Mouse (Mus musculus): Measurements from ENCODE around the gene Arrdc2. TPM values are rescaled to one million over a fixed set of nuclear protein-coding genes. Genes with fewer than 3 reads are reported as not detected.
A peak's percentile ranks its signal among the peaks of the same experiment; 100 is the strongest.
"Not testable (repeated sequence)": the region's sequence is repeated elsewhere in the genome, so short reads cannot be mapped to it uniquely, and the experiment has no call there.

Arrdc2 gene
- polyA plus RNA-seq, 1 experiment = 4.4 TPM

DNA sequence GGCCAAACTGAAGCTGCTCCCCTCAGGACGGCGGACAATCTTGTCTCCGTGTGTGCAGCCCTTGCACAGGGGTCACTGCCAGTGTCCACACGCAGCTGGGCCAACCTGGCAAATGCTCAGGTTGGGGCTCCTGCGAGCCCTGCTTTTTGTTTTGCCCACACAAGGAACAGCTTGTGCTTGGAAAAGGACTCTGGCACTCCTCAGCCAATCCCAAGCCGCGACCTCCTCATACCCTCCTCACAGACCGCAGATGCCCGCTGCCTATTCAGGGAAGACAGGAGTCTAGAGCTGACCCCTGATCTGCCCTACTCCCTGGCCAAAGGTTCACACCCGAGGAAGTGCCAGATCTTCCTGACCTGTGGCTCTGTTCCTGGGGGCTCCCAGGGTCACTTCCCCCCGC is 7.1 kb downstream of the Arrdc2 start:
- no peaks in the 10 kb centered on the region for H3K4me1 ChIP-seq (ENCODE audit: control insufficient read depth, insufficient read depth, low read length)
- TF ChIP-seq POLR2A (IDR thresholded peaks at IDR 0.05; ENCODE audit: low read depth, low read length) = no peak
- TF ChIP-seq CTCF (IDR thresholded peaks at IDR 0.05; ENCODE audit: borderline replicate concordance, insufficient read depth, low read length) = no peak
- H3K4me3 ChIP-seq (ENCODE audit: insufficient read depth, low read length) = no peak overlapping the region
- no peak overlapping the region for H3K27ac ChIP-seq (ENCODE audit: insufficient read depth, low read length)

DNA sequence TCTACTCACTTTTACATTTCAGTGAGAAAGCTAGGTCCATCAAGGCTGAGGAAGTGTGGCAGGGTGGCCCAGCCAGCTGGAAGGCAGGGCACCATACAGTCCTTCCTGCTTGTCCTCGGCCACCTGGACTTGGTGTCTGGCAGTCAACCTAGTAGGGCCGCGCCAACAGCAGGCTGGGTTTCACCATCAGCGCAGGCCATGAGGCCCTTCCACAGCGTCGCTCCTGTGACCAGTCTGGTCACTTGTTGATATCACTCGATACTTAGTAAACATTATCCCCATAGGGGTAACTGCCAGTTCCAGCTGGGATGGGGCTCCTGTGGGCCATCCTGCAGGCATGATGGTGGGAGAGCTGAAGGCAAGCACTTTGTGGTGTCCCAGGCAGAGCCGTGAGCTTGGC is 8.0 kb downstream of the Arrdc2 start:
- no peak overlapping the region for H3K4me3 ChIP-seq (ENCODE audit: insufficient read depth, low read length)
- no peaks in the 10 kb centered on the region for H3K4me1 ChIP-seq (ENCODE audit: control insufficient read depth, insufficient read depth, low read length)
- no peak for TF ChIP-seq CTCF (IDR thresholded peaks at IDR 0.05; ENCODE audit: borderline replicate concordance, insufficient read depth, low read length)
- no peak for TF ChIP-seq POLR2A (IDR thresholded peaks at IDR 0.05; ENCODE audit: low read depth, low read length)
- H3K27ac ChIP-seq (ENCODE audit: insufficient read depth, low read length) = no peak overlapping the region

GRCm38 (mm10) chr8:70827796-70828195 is 11.7 kb downstream of the Arrdc2 start:
- Histone ChIP-seq H3K4me1 (ENCODE audit: control insufficient read depth, insufficient read depth, low read length) (no peaks in the 10 kb centered on the region), H3K4me3 (ENCODE audit: insufficient read depth, low read length) (no peak overlapping the region), H3K27ac (ENCODE audit: insufficient read depth, low read length) (no peak overlapping the region)
- TF ChIP-seq CTCF (IDR thresholded peaks at IDR 0.05; ENCODE audit: borderline replicate concordance, insufficient read depth, low read length) (no peak), POLR2A (IDR thresholded peaks at IDR 0.05; ENCODE audit: low read depth, low read length) (no peak)

DNA sequence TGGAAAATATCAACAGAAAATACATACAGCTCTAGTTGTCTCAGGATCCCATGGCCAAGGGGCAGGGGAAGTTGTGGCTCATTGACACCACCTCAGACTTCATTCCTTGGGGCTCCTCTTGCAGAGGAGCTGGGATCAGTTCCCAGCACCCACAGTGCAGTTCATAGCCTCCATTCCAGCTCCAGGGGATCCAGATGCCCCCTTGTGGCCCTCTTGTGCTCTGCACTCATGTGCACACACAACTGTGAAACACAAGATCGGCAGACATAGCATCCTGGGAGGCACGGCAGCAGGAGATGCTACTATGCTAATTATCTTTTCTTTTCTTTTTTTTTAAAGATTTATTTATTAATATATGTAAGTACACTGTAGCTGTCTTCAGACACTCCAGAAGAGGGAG is 12.5 kb downstream of the Arrdc2 start:
- Histone ChIP-seq H3K4me3 (ENCODE audit: insufficient read depth, low read length) (no peak overlapping the region), H3K4me1 (ENCODE audit: control insufficient read depth, insufficient read depth, low read length) (no peaks in the 10 kb centered on the region), H3K27ac (ENCODE audit: insufficient read depth, low read length) (no peak overlapping the region)
- no peak for TF ChIP-seq POLR2A (IDR thresholded peaks at IDR 0.05; ENCODE audit: low read depth, low read length)
- no peak for TF ChIP-seq CTCF (IDR thresholded peaks at IDR 0.05; ENCODE audit: borderline replicate concordance, insufficient read depth, low read length)

DNA sequence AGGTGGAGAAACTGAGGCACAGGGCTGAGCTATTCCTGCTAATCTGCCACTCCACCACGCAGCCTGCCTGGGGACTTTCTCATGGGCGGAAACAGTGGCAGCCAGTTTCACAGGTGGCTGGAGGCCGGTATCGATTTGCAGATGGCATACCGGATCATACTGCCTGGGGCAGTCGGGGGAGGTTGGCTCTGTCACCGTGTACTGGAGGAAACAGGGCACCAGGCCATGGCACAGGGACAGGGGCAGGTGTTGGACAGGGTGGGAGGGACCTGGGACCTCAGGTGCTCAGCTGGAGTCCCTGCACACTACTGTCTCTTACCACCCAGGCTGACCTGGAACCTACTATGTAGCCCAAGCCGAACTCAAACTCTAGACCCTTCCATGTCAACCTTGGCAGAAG is 13.7 kb downstream of the Arrdc2 start:
- H3K4me1 ChIP-seq (ENCODE audit: control insufficient read depth, insufficient read depth, low read length) = no peaks in the 10 kb centered on the region
- H3K4me3 ChIP-seq (ENCODE audit: insufficient read depth, low read length) = no peak overlapping the region
- no peak for TF ChIP-seq CTCF (IDR thresholded peaks at IDR 0.05; ENCODE audit: borderline replicate concordance, insufficient read depth, low read length)
- no peak for TF ChIP-seq POLR2A (IDR thresholded peaks at IDR 0.05; ENCODE audit: low read depth, low read length)
- H3K27ac ChIP-seq (ENCODE audit: insufficient read depth, low read length) = no peak overlapping the region

DNA sequence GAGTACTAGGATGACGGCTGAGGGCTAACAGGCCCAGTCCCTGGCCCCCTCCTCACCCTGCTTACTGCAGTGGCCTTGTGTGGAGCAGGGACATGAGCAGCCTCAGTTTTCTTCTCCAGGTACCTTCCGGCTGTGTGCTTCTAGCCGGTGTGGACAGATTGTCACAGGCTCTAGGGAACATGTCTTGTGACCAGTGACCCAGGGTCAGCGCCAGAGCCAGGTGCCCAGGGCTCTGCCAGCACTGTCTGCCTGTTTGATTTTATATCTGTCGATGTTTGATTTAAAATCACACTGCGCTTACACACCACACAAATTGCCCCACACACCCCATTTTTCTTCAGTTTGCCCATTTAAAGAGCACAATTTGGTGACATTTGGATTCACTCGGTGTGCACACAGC is 15.7 kb downstream of the Arrdc2 start:
- Histone ChIP-seq H3K27ac (ENCODE audit: insufficient read depth, low read length) (no peak overlapping the region), H3K4me3 (ENCODE audit: insufficient read depth, low read length) (no peak overlapping the region), H3K4me1 (ENCODE audit: control insufficient read depth, insufficient read depth, low read length) (no peaks in the 10 kb centered on the region)
- TF ChIP-seq POLR2A (IDR thresholded peaks at IDR 0.05; ENCODE audit: low read depth, low read length) = no peak

GRCm38 (mm10) chr8:70822594-70822993 is 16.9 kb downstream of the Arrdc2 start:
- not testable (repeated sequence) for H3K4me3 ChIP-seq (ENCODE audit: insufficient read depth, low read length); H3K4me1 ChIP-seq (ENCODE audit: control insufficient read depth, insufficient read depth, low read length); H3K27ac ChIP-seq (ENCODE audit: insufficient read depth, low read length)

DNA sequence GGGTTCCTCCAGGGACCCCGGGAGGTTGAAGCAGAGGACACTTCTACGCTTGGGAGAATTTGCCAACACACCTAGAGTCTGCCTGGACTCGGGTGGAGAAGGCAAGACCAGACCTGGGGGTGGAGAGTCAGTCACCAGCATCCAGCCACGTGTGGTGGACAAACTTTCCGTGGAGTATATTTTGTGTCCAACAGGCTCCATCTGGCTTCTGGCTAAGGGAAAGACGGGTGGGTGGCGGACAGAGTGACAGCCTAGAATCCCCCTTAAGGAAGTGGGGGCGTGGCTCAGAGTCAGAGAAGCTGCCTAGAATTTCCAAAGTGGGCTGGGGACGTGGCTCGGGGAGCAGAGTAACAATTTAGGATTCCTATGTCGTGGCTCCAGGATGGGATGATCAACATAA is 17.5 kb downstream of the Arrdc2 start:
- Histone ChIP-seq H3K4me3 (ENCODE audit: insufficient read depth, low read length) (no peak overlapping the region), H3K27ac (ENCODE audit: insufficient read depth, low read length) (no peak overlapping the region), H3K4me1 (ENCODE audit: control insufficient read depth, insufficient read depth, low read length) (no peaks in the 10 kb centered on the region)
- no peak for TF ChIP-seq POLR2A (IDR thresholded peaks at IDR 0.05; ENCODE audit: low read depth, low read length)
- TF ChIP-seq CTCF (IDR thresholded peaks at IDR 0.05; ENCODE audit: borderline replicate concordance, insufficient read depth, low read length) = no peak

DNA sequence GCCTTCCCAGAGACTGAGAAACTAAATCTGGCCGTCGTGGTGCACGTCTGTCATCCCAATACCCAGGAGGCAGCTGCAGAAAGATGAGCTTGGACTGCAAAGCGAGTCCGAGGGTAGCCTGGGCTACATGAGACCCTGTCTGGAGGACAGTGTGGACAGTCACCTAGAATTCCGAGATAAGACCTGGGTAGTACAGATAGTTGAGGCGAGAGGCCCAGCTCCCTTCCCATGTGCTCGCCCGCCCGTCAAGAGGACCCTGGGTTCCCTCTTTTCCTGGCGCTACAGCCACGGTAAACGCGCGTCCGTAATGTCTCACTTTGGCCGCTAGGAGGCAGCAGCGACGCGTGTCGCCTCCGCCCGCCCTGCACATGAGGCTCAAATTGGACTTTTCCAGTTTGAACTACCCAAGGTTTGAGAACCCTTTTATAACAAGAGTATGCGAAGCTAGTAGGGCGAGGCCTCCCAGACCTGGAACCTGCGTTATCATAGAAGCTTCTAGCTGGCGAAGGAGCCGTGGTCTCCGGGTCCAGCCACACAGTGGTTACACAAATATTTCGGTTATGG is 18.0 kb downstream of the Arrdc2 start:
- Histone ChIP-seq H3K4me3 (ENCODE audit: insufficient read depth, low read length) (no peak overlapping the region), H3K27ac (ENCODE audit: insufficient read depth, low read length) (no peak overlapping the region), H3K4me1 (ENCODE audit: control insufficient read depth, insufficient read depth, low read length) (no peaks in the 10 kb centered on the region)
- TF ChIP-seq CTCF (IDR thresholded peaks at IDR 0.05; ENCODE audit: borderline replicate concordance, insufficient read depth, low read length) (peak; percentile 100), POLR2A (IDR thresholded peaks at IDR 0.05; ENCODE audit: low read depth, low read length) (no peak)

DNA sequence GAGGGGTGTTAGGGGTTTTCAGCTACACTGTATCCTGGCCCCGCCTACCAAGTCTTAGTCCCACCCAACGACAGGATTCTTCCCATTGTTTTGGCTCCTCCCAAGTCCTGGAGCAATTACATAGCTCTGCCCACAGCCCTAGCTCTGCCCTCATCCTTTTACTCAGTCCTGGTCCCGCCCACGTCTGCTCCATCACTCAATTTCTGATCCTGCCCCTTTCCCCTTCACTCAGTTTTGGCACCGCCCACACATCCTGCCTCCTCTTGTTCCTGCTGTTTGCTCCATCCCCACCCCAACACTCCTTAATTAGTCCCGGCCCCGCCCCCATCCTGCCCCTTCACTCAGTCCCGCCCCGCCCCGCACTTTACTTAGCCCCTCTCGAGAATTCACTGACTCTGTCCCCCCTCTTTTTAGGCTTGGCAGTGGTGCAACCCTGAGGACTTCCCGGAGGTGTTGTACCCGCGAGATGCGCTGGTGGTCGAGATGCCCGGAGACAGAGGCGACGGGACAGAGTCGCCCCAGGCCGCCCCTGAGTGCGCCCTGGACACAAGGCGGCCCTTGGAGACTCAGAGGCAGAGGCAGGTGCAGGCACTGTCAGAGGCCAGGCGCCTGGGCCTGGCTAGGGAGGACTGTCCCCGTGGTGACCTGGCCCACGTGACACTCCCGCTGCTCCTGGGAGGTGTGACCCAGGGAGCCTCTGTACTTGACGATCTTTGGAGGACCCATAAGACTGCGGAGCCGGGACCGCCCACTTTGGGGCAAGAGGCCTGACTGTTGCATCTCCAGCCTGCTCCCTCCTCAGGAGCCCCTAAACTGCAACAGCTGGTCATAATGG is 19.2 kb downstream of the Arrdc2 start:
- no peak for TF ChIP-seq CTCF (IDR thresholded peaks at IDR 0.05; ENCODE audit: borderline replicate concordance, insufficient read depth, low read length)
- TF ChIP-seq POLR2A (IDR thresholded peaks at IDR 0.05; ENCODE audit: low read depth, low read length) = no peak
- no peaks in the 10 kb centered on the region for H3K4me1 ChIP-seq (ENCODE audit: control insufficient read depth, insufficient read depth, low read length)
- H3K4me3 ChIP-seq (ENCODE audit: insufficient read depth, low read length) = no peak overlapping the region
- no peak overlapping the region for H3K27ac ChIP-seq (ENCODE audit: insufficient read depth, low read length)
